Mouse (Mus musculus): ENCODE data around the gene Phlda2. TPM values are rescaled to one million over a fixed set of nuclear protein-coding genes. Genes with fewer than 3 reads are reported as not detected.

Phlda2 gene
- polyA plus RNA-seq, 1 experiment from 2014 or later: 0.66 TPM

DNA sequence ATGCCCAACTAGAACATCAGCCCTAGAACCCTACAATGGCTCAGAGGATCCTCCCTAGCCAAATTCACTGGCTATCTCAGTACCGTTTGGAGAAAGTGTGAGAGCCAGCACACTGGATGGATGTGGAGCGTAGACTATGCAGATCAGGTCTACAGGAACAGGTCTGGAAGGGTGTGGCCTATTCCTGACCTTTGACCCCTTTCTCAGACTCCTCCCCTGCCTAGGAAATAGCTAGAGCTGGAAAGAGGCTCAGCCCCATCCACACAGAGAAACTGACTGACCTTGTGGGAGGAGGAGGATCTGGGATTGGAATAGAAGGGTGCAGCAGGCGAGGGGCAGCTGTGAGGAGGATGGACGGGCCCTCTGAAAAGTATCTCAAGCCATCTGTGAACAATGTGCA lies 4.4 kb downstream of the Phlda2 start:
- Histone ChIP-seq H3K4me3 (no peak overlapping the region), H3K4me2 (no peak overlapping the region), H3K9me3 (no peaks in the 10 kb centered on the region), H3K36me3 (replicated peaks) (no peaks in the 10 kb centered on the region), H3K4me1 (peaks cover 16% of the 10 kb centered on the region), H3K27ac (no peak overlapping the region), H3K27me3 (replicated peaks) (peaks cover 43% of the 10 kb centered on the region), H3K9ac (no peak overlapping the region)
- WGBS: 89% methylated on average over 4 of the region's 4 CpGs
- no peak for ATAC-seq (replicated peaks)

DNA sequence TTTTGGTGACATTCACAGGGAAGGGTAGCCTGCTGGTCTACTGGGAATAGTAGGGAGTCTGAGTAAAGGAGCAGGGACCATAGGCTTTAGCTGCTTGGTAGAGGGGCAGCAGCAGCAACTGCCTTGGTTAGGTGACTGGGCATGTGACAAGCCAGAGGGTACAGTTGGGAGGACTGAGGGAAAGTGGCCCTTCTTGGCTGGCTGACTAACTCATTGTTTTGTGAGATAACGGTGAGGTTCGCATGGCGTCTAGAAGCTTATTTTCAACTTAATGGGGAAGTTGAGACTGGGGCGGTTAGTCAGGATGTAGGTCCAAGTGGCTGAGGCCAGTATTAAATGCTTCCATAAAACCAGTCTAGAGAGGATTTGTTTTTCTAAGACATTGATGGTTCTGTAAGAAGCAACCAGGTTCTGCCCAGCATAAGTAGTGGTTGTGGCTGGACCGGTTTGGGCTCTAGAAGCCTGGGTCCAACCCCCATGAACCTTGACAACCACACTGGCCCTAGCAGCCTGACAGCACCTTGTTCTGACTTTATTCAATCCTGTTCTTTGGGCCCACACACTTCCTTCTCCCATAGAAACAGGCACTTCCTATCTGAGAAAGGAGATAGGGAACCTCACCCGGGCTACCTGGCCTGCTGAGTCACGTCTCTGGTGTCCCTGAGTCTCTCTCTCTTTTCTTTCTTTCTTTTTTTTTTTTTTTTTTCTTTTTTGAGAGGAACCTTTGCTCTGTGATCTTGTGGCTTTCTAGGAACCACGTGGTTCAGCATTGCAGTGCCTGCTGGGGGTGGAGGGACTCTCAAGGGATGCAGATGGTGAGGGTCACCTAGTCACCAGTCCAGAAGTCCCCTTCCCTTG lies 7.6 kb downstream of the Phlda2 start:
- ATAC-seq (replicated peaks): no peak
- 81% methylated on average over 8 of the region's 8 CpGs for WGBS
- Histone ChIP-seq H3K4me1 (no peaks in the 10 kb centered on the region), H3K4me2 (no peak overlapping the region), H3K9ac (no peak overlapping the region), H3K36me3 (replicated peaks) (no peaks in the 10 kb centered on the region), H3K4me3 (no peak overlapping the region), H3K27ac (no peak overlapping the region), H3K27me3 (replicated peaks) (peaks cover 11% of the 10 kb centered on the region), H3K9me3 (no peaks in the 10 kb centered on the region)

DNA sequence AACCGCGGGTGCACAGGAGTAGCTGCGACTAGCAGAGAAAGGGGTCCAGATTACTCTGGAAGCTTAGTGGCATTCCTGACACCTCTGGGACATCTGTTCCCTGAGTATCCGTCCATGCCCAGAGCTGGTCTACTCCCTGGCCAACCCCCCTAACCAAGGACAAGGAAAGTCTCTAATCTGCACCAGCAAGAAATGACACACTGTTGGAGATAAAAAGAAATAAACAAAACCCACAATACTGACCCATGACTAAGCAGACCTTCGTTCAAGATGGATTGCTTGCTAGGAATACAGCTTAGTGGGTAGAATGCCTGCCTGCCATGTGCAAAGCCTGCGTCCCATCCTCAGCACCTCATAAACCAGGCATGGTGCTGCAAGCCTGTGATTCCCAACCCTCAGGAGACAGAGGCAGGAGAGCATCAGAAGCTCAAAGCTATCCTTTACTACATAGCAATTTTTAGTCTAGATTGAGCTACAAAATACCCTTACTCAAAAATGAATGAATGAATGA lies 9.3 kb downstream of the Phlda2 start:
- no peaks in the 10 kb centered on the region for H3K4me1 ChIP-seq
- H3K4me3 ChIP-seq: no peak overlapping the region
- no peak for ATAC-seq (replicated peaks)
- H3K9me3 ChIP-seq: no peaks in the 10 kb centered on the region
- H3K27ac ChIP-seq: no peak overlapping the region
- H3K27me3 ChIP-seq (replicated peaks): no peaks in the 10 kb centered on the region; the same call in 1 of the 2 replicates
- H3K9ac ChIP-seq: no peak overlapping the region
- WGBS: 92% methylated on average over 6 of the region's 6 CpGs
- no peak overlapping the region for H3K4me2 ChIP-seq
- no peaks in the 10 kb centered on the region for H3K36me3 ChIP-seq (replicated peaks)

DNA sequence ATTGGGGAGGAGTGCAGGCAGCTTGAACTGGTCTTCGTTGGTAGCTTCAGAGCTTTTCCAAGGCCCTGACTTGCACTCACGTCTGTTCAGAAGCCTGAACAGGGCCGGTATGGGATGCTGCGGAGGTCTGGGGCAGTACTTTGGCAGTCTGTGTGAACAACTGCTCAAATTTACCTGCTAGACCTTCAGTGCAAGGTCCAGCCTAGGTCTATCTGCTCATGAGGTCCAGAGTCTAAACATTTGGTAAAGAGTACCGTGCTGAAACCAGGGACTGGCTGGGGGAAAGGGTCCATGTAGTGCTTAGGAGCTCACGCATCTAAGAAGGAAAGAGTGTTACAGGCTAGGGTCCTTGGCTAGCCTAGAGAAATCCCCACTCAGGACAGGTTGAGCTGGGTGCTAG lies 13.2 kb downstream of the Phlda2 start:
- Histone ChIP-seq H3K4me2 (no peak overlapping the region), H3K9ac (no peak overlapping the region), H3K9me3 (no peaks in the 10 kb centered on the region), H3K4me3 (no peak overlapping the region), H3K4me1 (no peaks in the 10 kb centered on the region), H3K27me3 (replicated peaks) (no peaks in the 10 kb centered on the region), H3K36me3 (replicated peaks) (no peaks in the 10 kb centered on the region), H3K27ac (no peak overlapping the region)
- ATAC-seq (replicated peaks): no peak
- 81% methylated on average over 6 of the region's 6 CpGs for WGBS

DNA sequence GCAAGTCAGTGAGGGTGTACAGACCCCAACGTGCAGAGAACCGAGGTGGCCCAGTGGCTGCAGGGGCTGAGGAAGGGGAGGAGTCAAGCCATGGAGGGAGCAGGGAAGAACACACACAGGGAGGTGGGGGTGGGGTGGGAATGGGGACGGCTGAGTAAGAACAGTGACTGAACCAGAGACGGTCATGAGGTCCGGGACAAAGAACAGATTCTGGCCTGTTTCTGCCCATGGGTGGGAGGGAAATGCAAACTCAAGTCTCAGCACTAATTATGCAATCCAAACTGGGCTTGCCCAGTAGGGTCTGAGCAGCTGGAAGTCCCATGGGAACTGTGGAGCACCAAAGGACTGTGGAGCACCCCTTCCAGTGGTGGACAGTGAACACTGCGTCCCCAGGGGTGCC lies 20.4 kb downstream of the Phlda2 start:
- Histone ChIP-seq H3K4me1 (no peaks in the 10 kb centered on the region), H3K27ac (no peak overlapping the region), H3K36me3 (replicated peaks) (no peaks in the 10 kb centered on the region), H3K9me3 (no peaks in the 10 kb centered on the region), H3K27me3 (replicated peaks) (no peaks in the 10 kb centered on the region), H3K4me2 (no peak overlapping the region), H3K4me3 (no peak overlapping the region), H3K9ac (no peak overlapping the region)
- 6% methylated on average over 6 of the region's 6 CpGs for WGBS
- ATAC-seq (replicated peaks): no peak

DNA sequence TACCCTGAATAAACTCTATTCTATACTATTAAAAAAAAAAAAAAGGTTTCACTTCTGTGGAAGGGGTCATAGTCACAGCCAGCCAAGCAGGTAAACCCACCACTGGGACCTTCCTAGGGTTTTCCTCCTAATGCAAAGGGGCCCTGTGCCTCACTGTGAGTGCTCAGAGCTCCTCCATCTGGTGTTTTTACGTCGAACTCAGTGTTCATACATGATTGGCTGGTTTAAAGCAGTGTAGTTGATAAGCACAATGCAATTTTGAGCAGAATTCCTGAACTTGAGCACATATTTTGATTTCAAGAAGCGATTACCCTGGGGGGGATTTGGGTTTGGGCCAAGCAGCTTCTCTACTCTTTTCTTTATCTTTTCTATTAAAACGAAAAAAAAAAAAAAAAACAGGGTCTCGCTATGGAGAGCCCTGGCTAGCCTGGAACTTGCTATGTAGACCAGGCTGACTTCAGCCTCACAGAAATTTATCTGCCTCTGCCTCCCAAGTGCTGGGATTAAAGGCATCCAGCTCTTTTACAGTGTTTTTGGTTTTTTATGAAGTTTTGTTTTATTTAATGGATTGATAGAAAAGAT lies 21.1 kb downstream of the Phlda2 start:
- no peak for ATAC-seq (replicated peaks)

DNA sequence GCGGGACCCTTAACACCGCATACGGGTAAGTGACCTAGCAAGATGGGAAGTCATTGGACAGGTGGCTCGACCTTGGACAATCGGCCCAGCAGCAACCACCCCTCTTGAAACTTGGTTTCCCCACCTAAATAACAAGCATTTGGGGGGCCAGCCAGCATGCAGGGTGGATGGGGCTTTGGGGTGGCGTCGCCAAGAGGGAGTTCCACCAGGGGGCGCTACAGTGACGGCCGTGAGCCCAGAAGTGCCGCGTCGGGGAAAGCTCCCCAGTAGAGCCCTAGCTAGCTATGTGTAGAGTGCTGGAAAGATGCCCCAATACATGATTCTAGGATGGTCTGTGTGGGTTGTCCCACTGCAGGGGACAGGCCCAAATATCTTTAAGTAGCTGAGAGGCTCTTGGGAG lies 22.5 kb downstream of the Phlda2 start:
- WGBS: 35% methylated on average over 13 of the region's 13 CpGs

More for the DNA sequence above, 21.1 kb downstream of the Phlda2 start:
- 47% methylated on average over 5 of the region's 5 CpGs for WGBS
- Histone ChIP-seq H3K4me1 (no peaks in the 10 kb centered on the region), H3K36me3 (replicated peaks) (no peaks in the 10 kb centered on the region), H3K9ac (no peak overlapping the region), H3K4me2 (no peak overlapping the region), H3K27ac (no peak overlapping the region), H3K27me3 (replicated peaks) (no peaks in the 10 kb centered on the region), H3K9me3 (no peaks in the 10 kb centered on the region), H3K4me3 (no peak overlapping the region)

DNA sequence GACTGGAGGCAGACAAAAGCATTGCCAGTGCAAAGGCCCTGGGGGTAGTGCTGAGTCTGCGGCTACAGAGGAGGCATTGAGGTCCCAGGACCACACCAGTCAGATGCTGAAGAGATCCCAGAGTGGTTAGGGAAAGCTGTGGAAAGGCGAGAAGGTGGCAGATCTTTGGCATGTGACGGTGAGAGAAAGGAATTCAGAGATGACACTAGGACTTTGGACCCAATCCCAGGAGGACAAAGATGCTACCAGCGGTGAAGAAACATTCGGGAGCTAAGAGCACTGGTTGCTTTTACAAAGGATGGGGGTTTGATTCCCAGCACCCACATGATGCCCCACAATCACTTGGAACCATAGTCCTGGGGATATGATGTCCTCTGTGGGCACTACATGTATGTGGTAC lies 25.1 kb downstream of the Phlda2 start:
- H3K4me2 ChIP-seq: no peak overlapping the region
- no peaks in the 10 kb centered on the region for H3K27me3 ChIP-seq (replicated peaks)
- no peaks in the 10 kb centered on the region for H3K4me1 ChIP-seq
- no peaks in the 10 kb centered on the region for H3K36me3 ChIP-seq (replicated peaks)
- H3K27ac ChIP-seq: no peak overlapping the region
- no peak overlapping the region for H3K9ac ChIP-seq
- H3K9me3 ChIP-seq: no peaks in the 10 kb centered on the region
- 86% methylated on average over 5 of the region's 5 CpGs for WGBS
- no peak overlapping the region for H3K4me3 ChIP-seq
- no peak for ATAC-seq (replicated peaks)

More for the DNA sequence above, 22.5 kb downstream of the Phlda2 start:
- Histone ChIP-seq H3K4me2 (no peak overlapping the region), H3K27ac (no peak overlapping the region), H3K4me3 (no peak overlapping the region), H3K27me3 (replicated peaks) (no peaks in the 10 kb centered on the region), H3K9ac (no peak overlapping the region), H3K9me3 (no peaks in the 10 kb centered on the region), H3K36me3 (replicated peaks) (no peaks in the 10 kb centered on the region), H3K4me1 (no peaks in the 10 kb centered on the region)
- no peak for ATAC-seq (replicated peaks)

DNA sequence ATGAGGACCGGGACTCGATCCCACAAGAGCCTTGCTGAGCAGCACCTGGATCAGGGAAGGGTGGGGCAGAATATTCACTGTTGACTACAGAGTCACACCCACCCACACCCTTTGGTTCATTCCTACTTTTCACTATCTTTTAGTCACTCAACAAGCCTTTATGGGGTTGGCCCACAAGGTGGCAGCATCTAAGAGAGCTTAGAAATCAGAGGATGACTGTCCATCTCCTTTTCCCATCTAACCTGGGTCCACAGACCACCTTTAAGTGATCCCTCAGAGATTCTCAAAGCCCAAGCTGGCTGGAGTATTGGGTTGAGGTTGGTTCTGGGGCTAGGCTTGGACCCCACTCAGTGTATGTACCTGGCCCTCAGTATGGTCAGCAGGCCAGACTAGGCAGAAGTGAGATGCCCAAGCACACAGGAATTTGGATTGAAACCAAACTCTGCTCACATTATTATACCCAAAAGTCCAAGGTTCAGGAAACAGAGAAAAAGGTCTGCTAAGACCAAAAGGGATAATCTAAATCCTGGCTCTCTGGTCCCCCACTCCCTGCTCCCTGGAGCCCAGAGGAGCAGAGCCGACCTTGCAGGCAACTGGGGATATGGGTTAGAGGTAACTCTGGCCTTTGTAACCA lies 26.1 kb downstream of the Phlda2 start:
- no peak for ATAC-seq (replicated peaks)
- no peaks in the 10 kb centered on the region for H3K9me3 ChIP-seq
- no peaks in the 10 kb centered on the region for H3K36me3 ChIP-seq (replicated peaks)
- no peak overlapping the region for H3K4me2 ChIP-seq
- H3K27me3 ChIP-seq (replicated peaks): no peaks in the 10 kb centered on the region
- no peaks in the 10 kb centered on the region for H3K4me1 ChIP-seq
- 82% methylated on average over 3 of the region's 3 CpGs for WGBS
- H3K27ac ChIP-seq: no peak overlapping the region
- H3K9ac ChIP-seq: no peak overlapping the region
- no peak overlapping the region for H3K4me3 ChIP-seq

DNA sequence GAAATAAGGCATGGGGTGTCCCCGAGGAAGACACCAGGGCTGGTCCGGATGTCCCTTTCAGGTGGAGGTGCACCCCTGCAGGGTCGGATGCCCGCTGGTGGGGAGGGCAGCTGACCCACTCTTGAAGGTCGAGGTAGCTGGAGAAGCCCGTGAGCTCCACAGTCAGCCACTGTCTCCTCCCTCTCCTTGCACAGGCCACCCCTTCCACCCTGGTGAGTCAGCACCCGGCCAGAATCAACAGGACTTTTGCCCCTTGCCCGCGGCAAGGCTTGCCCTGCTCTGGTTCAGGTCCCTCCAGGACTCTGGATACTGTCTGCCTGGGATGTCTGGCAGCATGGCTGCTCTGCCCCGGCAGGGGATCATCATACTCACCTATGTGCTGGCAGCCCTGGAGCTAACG lies 27.1 kb downstream of the Phlda2 start:
- no peaks in the 10 kb centered on the region for H3K9me3 ChIP-seq
- no peaks in the 10 kb centered on the region for H3K27me3 ChIP-seq (replicated peaks)
- no peaks in the 10 kb centered on the region for H3K36me3 ChIP-seq (replicated peaks)
- H3K4me1 ChIP-seq: no peaks in the 10 kb centered on the region
- ATAC-seq (replicated peaks): no peak
- no peak overlapping the region for H3K4me2 ChIP-seq
- no peak overlapping the region for H3K9ac ChIP-seq
- H3K27ac ChIP-seq: no peak overlapping the region
- WGBS: 70% methylated on average over 11 of the region's 11 CpGs
- H3K4me3 ChIP-seq: no peak overlapping the region

DNA sequence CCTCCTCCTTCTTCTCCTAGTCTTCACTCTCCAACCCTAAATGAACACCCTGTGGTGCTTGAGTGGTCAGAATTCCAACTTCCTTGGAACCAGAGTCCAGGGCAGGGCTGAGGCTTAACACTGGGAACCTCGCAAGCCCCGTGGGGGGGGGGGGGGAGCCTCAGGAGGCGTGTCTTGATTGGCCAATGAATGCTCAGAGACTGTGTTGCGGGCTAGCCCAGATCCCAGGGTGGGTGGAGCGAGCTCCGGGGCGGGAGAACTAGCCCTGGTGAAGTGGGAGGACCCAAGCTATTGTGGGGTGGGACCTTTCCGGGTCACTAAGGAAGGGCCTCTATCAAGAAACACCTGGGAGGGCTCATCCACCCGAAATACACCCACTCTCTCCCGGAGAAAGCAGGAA lies 28.1 kb downstream of the Phlda2 start:
- no peaks in the 10 kb centered on the region for H3K36me3 ChIP-seq (replicated peaks)
- H3K9ac ChIP-seq: no peak overlapping the region
- 21% methylated on average over 10 of the region's 10 CpGs for WGBS
- no peak for ATAC-seq (replicated peaks)
- H3K4me2 ChIP-seq: no peak overlapping the region
- H3K4me3 ChIP-seq: no peak overlapping the region
- H3K4me1 ChIP-seq: peaks cover 1% of the 10 kb centered on the region; the same call in 1 of the 2 replicates
- H3K27ac ChIP-seq: no peak overlapping the region
- no peaks in the 10 kb centered on the region for H3K27me3 ChIP-seq (replicated peaks)
- no peaks in the 10 kb centered on the region for H3K9me3 ChIP-seq

DNA sequence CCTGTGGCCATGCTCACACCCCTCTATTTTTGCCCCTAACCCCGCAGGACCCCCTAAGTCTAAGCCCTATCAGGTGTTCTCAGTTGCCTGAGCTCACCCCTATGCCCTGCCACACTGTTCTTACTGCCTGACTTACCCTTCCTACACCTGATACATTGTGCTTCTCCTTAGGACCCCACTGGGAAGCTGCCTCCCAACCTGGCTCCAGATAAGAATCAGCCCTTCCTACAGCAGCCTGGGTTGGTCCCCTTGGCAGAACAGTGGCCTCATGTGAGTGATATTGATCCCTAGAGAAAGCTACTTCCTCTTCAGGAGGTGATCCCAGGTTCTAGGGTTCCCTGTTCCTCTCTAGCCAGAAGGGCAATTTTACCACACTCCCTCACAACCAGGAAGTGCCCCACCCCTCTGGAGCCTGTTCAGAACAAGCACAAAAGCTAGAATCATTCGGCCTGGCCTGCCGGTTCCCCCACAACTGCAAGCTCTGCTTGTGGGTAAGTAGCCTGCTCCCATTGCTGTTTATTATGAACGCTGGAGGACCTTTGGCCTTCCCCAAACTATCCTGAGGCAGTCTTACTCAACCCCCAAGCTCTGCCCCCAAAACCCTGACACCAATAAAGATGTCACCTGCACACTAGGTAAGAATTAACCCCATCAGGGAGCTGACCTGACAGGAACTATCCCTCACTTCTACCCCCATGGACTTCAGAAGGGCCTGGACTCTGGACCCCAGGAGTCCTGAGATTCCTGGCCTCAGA lies 29.4 kb downstream of the Phlda2 start, which contains the start of gene Slc22a18:
Gene Slc22a18, plus strand, starts transcription at position 390 of the 755 bp plus-strand sequence.
- H3K9ac ChIP-seq: no peak within 1 kb of the TSS
- WGBS: 49% methylated on average over 4 of the region's 4 CpGs

More for the DNA sequence above, 29.4 kb downstream of the Phlda2 start, which contains the start of gene Slc22a18:
- H3K4me3 ChIP-seq: no peak within 1 kb of the TSS
- H3K27me3 ChIP-seq (replicated peaks): no peaks in the 10 kb centered on the region
- ATAC-seq (replicated peaks): no peak
- no peaks in the 10 kb centered on the region for H3K9me3 ChIP-seq
- H3K36me3 ChIP-seq (replicated peaks): no peaks in the 10 kb centered on the region
- no peak within 1 kb of the TSS for H3K27ac ChIP-seq
- peaks cover 4% of the 10 kb centered on the region; the same call in 1 of the 2 replicates for H3K4me1 ChIP-seq
- H3K4me2 ChIP-seq: no peak within 1 kb of the TSS

Measured in midbrain, embryonic 15.5 days (tissue).